Mouse (Mus musculus) gastrocnemius, adult 2 months (tissue): ENCODE data around the gene Myh7. TPM values are rescaled to one million over a fixed set of nuclear protein-coding genes. Genes with fewer than 3 reads are reported as not detected.

Source experiments
- DNase-seq: peaks from one replicate; pipeline ENCODE4 v3.0.0; 2022
- H3K27ac ChIP-seq: fragments of 200-600 bp; 2 replicates; pipeline ENCODE4 v1.8.1; 2022; ENCODE audit warnings: mild to moderate bottlenecking
- H3K4me3 ChIP-seq: fragments of 200-600 bp; 2 replicates; pipeline ENCODE4 v1.8.1; 2022; ENCODE audit warnings: mild to moderate bottlenecking, moderate library complexity
- CTCF ChIP-seq: fragments of 200-600 bp; IDR thresholded peaks from 2 replicates; pipeline ENCODE4 v1.8.1; 2022; ENCODE audit warnings: antibody characterized with exemption, mild to moderate bottlenecking, moderate library complexity
- intact Hi-C: fragments of 180-260 bp; cut with DNase I; formaldehyde crosslinking; loops from one replicate; pipeline ENCODE4 v1.15.1; 2025
- microRNA-seq: library from miRNA; unstranded; fragments of <30 nt; microRNA quantifications from one replicate; pipeline ENCODE4 v1.2.0, GENCODE M21; 2021
- total RNA-seq, 2 experiments: library from RNA; stranded (reverse); gene quantifications; 2 replicates each; pipeline ENCODE4 v1.2.3; 2021

Gene Myh7
- total RNA-seq, 2 experiments from 2014 or later: 520 to 1,662 TPM

GRCm38 (mm10) chr14:54932645-54933150 lies 61.7 kb downstream of the Myh7 start, which contains the start of gene Il25:
Gene Il25, plus strand, starts transcription at chr14:54932695.
- intact Hi-C loops: no loop called here
- no peak for TF ChIP-seq CTCF
- Histone ChIP-seq H3K4me3 (no peak within 1 kb of the TSS), H3K27ac (no peak within 1 kb of the TSS)
- no peak for DNase-seq

- no peak overlapping the region for H3K4me3 ChIP-seq
- DNase-seq: no peak
- no peak for TF ChIP-seq CTCF
- intact Hi-C loops: no loop called here
- no peak overlapping the region for H3K27ac ChIP-seq
These were observed 64.0 kb downstream of the Myh7 start for GRCm38 (mm10) chr14:54930431-54930830.

GRCm38 (mm10) chr14:54929801-54930200 lies 64.6 kb downstream of the Myh7 start:
- intact Hi-C loops: no loop called here
- TF ChIP-seq CTCF: no peak
- H3K27ac ChIP-seq: no peak overlapping the region
- DNase-seq: no peak
- no peak overlapping the region for H3K4me3 ChIP-seq

- Histone ChIP-seq H3K27ac (peak overlapping the region; percentile 89), H3K4me3 (peak overlapping the region; percentile 77)
- TF ChIP-seq CTCF: no peak
- intact Hi-C loops: no loop called here
- no peak for DNase-seq
These were observed 67.1 kb downstream of the Myh7 start for GRCm38 (mm10) chr14:54927296-54927695.

GRCm38 (mm10) chr14:54926401-54927158 lies 67.8 kb downstream of the Myh7 start:
- intact Hi-C loops: no loop called here
- TF ChIP-seq CTCF: no peak
- Histone ChIP-seq H3K4me3 (peak overlapping the region; percentile 77), H3K27ac (peak overlapping the region; percentile 89)
- peak; percentile 73 for DNase-seq

GRCm38 (mm10) chr14:54925349-54926342 lies 68.8 kb downstream of the Myh7 start, which contains the start of gene Efs:
Gene Efs, minus strand, starts transcription at chr14:54926126.
- intact Hi-C loops: no loop called here
- Histone ChIP-seq H3K4me3 (peak within 1 kb of the TSS; percentile 77), H3K27ac (peak within 1 kb of the TSS; percentile 89)
- TF ChIP-seq CTCF: no peak
- peak; percentile 81 for DNase-seq

- peak overlapping the region; percentile 77 for H3K4me3 ChIP-seq
- peak overlapping the region; percentile 89 for H3K27ac ChIP-seq
- no peak for TF ChIP-seq CTCF
- intact Hi-C loops: no loop called here
- peak; percentile 75 for DNase-seq
These were observed 69.6 kb downstream of the Myh7 start for GRCm38 (mm10) chr14:54924641-54925348.

Small RNA genes within 50 kb of the gene (microRNA-seq; reads per million reads assigned to microRNA genes)
- gene Mir208a (36.1 reads per million, percentile 25 among the genes with 10 or more reads in this experiment), gene Mir208b (1,261 reads per million, percentile 79 among the genes with 10 or more reads in this experiment)

Other genes with a start within 250 kb of the Myh7 start
- gene Slc7a8, start 212.7 kb downstream of the Myh7 start, total RNA-seq: 10 to 100 TPM; 21.4 to 23.6 TPM
- 1 to 10 TPM; 1.0 to 5.0 TPM for gene Rnf212b, start 180.5 kb downstream of the Myh7 start, total RNA-seq
- gene Homez, start 123.7 kb downstream of the Myh7 start, total RNA-seq: 1 to 10 TPM; 3.0 to 5.2 TPM
- gene Ppp1r3e, start 117.1 kb downstream of the Myh7 start, total RNA-seq: 1 to 10 TPM; 2.6 to 3.5 TPM
- 10 to 100 TPM; 23.1 to 26.8 TPM for gene Bcl2l2, start 111.2 kb downstream of the Myh7 start, total RNA-seq
- gene Gm20521, start 111.2 kb downstream of the Myh7 start, total RNA-seq: 1 to 10 TPM in 1 of 2 experiments, under 1 TPM in 1; 0.56 to 4.4 TPM
- 10 to 100 TPM; 52.5 to 63.3 TPM for gene Pabpn1, start 102.1 kb downstream of the Myh7 start, total RNA-seq
- gene Slc22a17, start 81.5 kb downstream of the Myh7 start, total RNA-seq: 1 to 10 TPM; 1.0 to 1.4 TPM
- gene Efs, start 68.5 kb downstream of the Myh7 start, total RNA-seq: 1 to 10 TPM; 1.1 to 1.4 TPM
- gene Il25, start 61.9 kb downstream of the Myh7 start, total RNA-seq: not detected
- under 1 TPM in 1 of 2 experiments, not detected in 1; 0.25 TPM for gene Cmtm5, start 58.4 kb downstream of the Myh7 start, total RNA-seq
- 100 to 1,000 TPM; 109 to 348 TPM for gene Myh6, start 27.7 kb downstream of the Myh7 start, total RNA-seq
- not detected for gene Gm17428, start 17.7 kb downstream of the Myh7 start, total RNA-seq
- 10 to 100 TPM; 18.1 to 19.9 TPM for gene Ngdn, start 20.8 kb upstream of the Myh7 start, total RNA-seq
- 1 to 10 TPM; 5.1 to 6.0 TPM for gene Zfhx2, start 97.7 kb upstream of the Myh7 start, total RNA-seq
- gene Thtpa, start 100.2 kb upstream of the Myh7 start, total RNA-seq: 10 to 100 TPM; 12.6 to 14.3 TPM
- gene Ap1g2, start 112.0 kb upstream of the Myh7 start, total RNA-seq: 1 to 10 TPM; 5.3 to 6.0 TPM
- under 1 TPM in 1 of 2 experiments, not detected in 1; 0.08 TPM for gene Jph4, start 122.3 kb upstream of the Myh7 start, total RNA-seq
- gene Dhrs2, start 227.4 kb upstream of the Myh7 start, total RNA-seq: not detected